Mouse (Mus musculus): ENCODE data around the gene Siglecg.

GRCm38 (mm10) chr7:43358556-43358955 lies 49.4 kb upstream of the Siglecg start:
- TF ChIP-seq CTCF (IDR thresholded peaks at IDR 0.05; ENCODE audit: low read depth) (no peak), EP300 (IDR thresholded peaks at IDR 0.05; ENCODE audit: low read depth) (no peak)
